Mouse (Mus musculus) bone marrow, adult 2 months (tissue): ENCODE data around the gene Chst8.

Experiments used
- CTCF ChIP-seq: fragments of 200-500 bp; IDR thresholded peaks from 2 replicates; pipeline ENCODE4 v1.5.1; 2011; ENCODE audit warnings: low read length, control low read depth; ENCODE audit not compliant: control insufficient read depth, insufficient read depth
- POLR2A ChIP-seq: fragments of 200-500 bp; IDR thresholded peaks from 2 replicates; pipeline ENCODE4 v1.6.1; 2011; ENCODE audit warnings: low read depth, mild to moderate bottlenecking, control low read depth, low read length, borderline replicate concordance; ENCODE audit not compliant: control insufficient read depth

GRCm38 (mm10) chr7:34737206-34737605 is 75.3 kb downstream of the Chst8 start:
- TF ChIP-seq CTCF (no peak), POLR2A (no peak)
